Mouse (Mus musculus) hindbrain, postnatal 0 days (tissue): ENCODE results near the gene Itk. TPM values are rescaled to one million over a fixed set of nuclear protein-coding genes. Genes with fewer than 3 reads are reported as not detected.

Experiments
- ATAC-seq: fragments of 200-750 bp; cut with Nextera tagmentation; 2 replicates; pipeline ENCODE4 v1.8.0; 2017; ENCODE audit warnings: mild to moderate bottlenecking, moderate TSS enrichment, moderate library complexity
- DNase-seq: peaks from one replicate; pipeline ENCODE4 v3.0.0-alpha.2; 2015; ENCODE audit warnings: low spot score
- H3K27ac ChIP-seq: fragments of 300-500 bp; sonication (generic); 2 replicates; pipeline ENCODE4 v1.5.1; 2014; ENCODE audit warnings: mild to moderate bottlenecking
- H3K27me3 ChIP-seq: fragments of 300-500 bp; sonication (generic); 2 replicates; pipeline ENCODE4 v1.6.1; 2014; ENCODE audit warnings: low read length, mixed read lengths; ENCODE audit not compliant: insufficient read depth
- H3K36me3 ChIP-seq: fragments of 300-500 bp; sonication (generic); 2 replicates; pipeline ENCODE4 v1.6.1; 2014; ENCODE audit warnings: low read length, mixed read lengths; ENCODE audit not compliant: insufficient read depth
- H3K4me1 ChIP-seq: fragments of 300-500 bp; sonication (generic); 2 replicates; pipeline ENCODE4 v1.6.1; 2014; ENCODE audit warnings: antibody characterized with exemption, low read length, mixed read lengths; ENCODE audit not compliant: insufficient read depth
- H3K4me2 ChIP-seq: fragments of 300-500 bp; sonication (generic); 2 replicates; pipeline ENCODE4 v1.6.1; 2014; ENCODE audit warnings: low read depth, mild to moderate bottlenecking, low read length, moderate library complexity, mixed read lengths
- H3K4me3 ChIP-seq: fragments of 300-500 bp; sonication (generic); 2 replicates; pipeline ENCODE4 v1.5.1; 2014; ENCODE audit warnings: low read length
- H3K9ac ChIP-seq: fragments of 300-500 bp; sonication (generic); replicated peaks from 2 replicates; pipeline ENCODE4 v1.6.1; 2014; ENCODE audit warnings: mild to moderate bottlenecking, low read length, moderate library complexity, mixed read lengths
- H3K9me3 ChIP-seq: fragments of 300-500 bp; sonication (generic); 2 replicates; pipeline ENCODE4 v1.6.1; 2016; ENCODE audit warnings: low read length, mixed read lengths
- CTCF ChIP-seq: IDR thresholded peaks from 2 replicates; pipeline ENCODE4 v1.5.1; 2016; ENCODE audit warnings: antibody characterized with exemption, control low read depth, low read depth
- WGBS: fragments of 180-500 bp; shearing (Covaris S2); extraction: QIAGEN DNeasy Blood & Tissue Kit; methylation state at CpG from one replicate; pipeline ENCODE4 v1.1.7; 2014; 5-methylcytosine and 5-hydroxymethylcytosine counted together
- polyA plus RNA-seq: library from polyadenylated mRNA; unstranded; fragments of >200 nt; fragmentation: Nextera tagmentation; extraction: Ambion mirVana; gene quantifications from 2 replicates; pipeline ENCODE4 v1.2.1, GENCODE M21; 2015
- total RNA-seq: library from RNA; depleted of rRNA; stranded (reverse); fragments of >200 nt; gene quantifications from 2 replicates; pipeline ENCODE4 v1.2.3, GENCODE M21; 2014

Gene Itk
- total and polyA plus RNA-seq, 2 experiments from 2014 or later: 0.04 TPM; not detected in 1

- Histone ChIP-seq H3K4me2 (no peak overlapping the region), H3K36me3 (no peaks in the 10 kb centered on the region), H3K27me3 (no peaks in the 10 kb centered on the region), H3K4me3 (no peak overlapping the region), H3K9ac (no peak overlapping the region), H3K9me3 (no peaks in the 10 kb centered on the region), H3K27ac (no peak overlapping the region), H3K4me1 (no peaks in the 10 kb centered on the region)
- WGBS: 55% methylated on average over 5 of the region's 5 CpGs
- ATAC-seq: no peak
- no peak for TF ChIP-seq CTCF
- no peak for DNase-seq
Observed at GRCm38 (mm10) chr11:46343886-46344546, 45.3 kb downstream of the Itk start.

- H3K4me3 ChIP-seq: no peak overlapping the region
- DNase-seq (no peak), ATAC-seq (no peak)
- H3K36me3 ChIP-seq: no peaks in the 10 kb centered on the region
- TF ChIP-seq CTCF: no peak
- WGBS: 92% methylated on average over 4 of the region's 4 CpGs
- H3K4me1 ChIP-seq: no peaks in the 10 kb centered on the region
- no peak overlapping the region for H3K27ac ChIP-seq
- no peak overlapping the region for H3K4me2 ChIP-seq
- H3K9me3 ChIP-seq: no peaks in the 10 kb centered on the region
- no peaks in the 10 kb centered on the region for H3K27me3 ChIP-seq
- no peak overlapping the region for H3K9ac ChIP-seq
Observed at GRCm38 (mm10) chr11:46341960-46342359, 47.4 kb downstream of the Itk start.

GRCm38 (mm10) chr11:46336020-46336419 lies 53.3 kb downstream of the Itk start:
- ATAC-seq: no peak
- Histone ChIP-seq H3K9me3 (no peaks in the 10 kb centered on the region), H3K4me3 (no peak overlapping the region), H3K4me2 (no peak overlapping the region), H3K27ac (no peak overlapping the region), H3K4me1 (no peaks in the 10 kb centered on the region), H3K36me3 (no peaks in the 10 kb centered on the region), H3K9ac (no peak overlapping the region), H3K27me3 (no peaks in the 10 kb centered on the region)
- no peak for DNase-seq
- TF ChIP-seq CTCF: no peak
- WGBS: 95% methylated on average over 5 of the region's 5 CpGs

GRCm38 (mm10) chr11:46332217-46332616 lies 57.1 kb downstream of the Itk start:
- DNase-seq (no peak), ATAC-seq (no peak)
- Histone ChIP-seq H3K36me3 (no peaks in the 10 kb centered on the region), H3K9ac (no peak overlapping the region), H3K4me1 (no peaks in the 10 kb centered on the region), H3K27ac (no peak overlapping the region), H3K27me3 (no peaks in the 10 kb centered on the region), H3K9me3 (no peaks in the 10 kb centered on the region), H3K4me3 (no peak overlapping the region), H3K4me2 (no peak overlapping the region)
- no peak for TF ChIP-seq CTCF
- 93% methylated on average over 8 of the region's 8 CpGs for WGBS

- Histone ChIP-seq H3K4me2 (no peak overlapping the region), H3K27me3 (no peaks in the 10 kb centered on the region), H3K9ac (no peak overlapping the region), H3K4me1 (no peaks in the 10 kb centered on the region), H3K27ac (no peak overlapping the region), H3K9me3 (no peaks in the 10 kb centered on the region), H3K36me3 (no peaks in the 10 kb centered on the region), H3K4me3 (no peak overlapping the region)
- no peak for TF ChIP-seq CTCF
- 90% methylated on average over 16 of the region's 16 CpGs for WGBS
- ATAC-seq: no peak
- no peak for DNase-seq
Observed at GRCm38 (mm10) chr11:46326271-46327015, 62.9 kb downstream of the Itk start.

- Histone ChIP-seq H3K4me1 (no peaks in the 10 kb centered on the region), H3K9me3 (no peaks in the 10 kb centered on the region), H3K27me3 (no peaks in the 10 kb centered on the region), H3K9ac (no peak overlapping the region), H3K36me3 (no peaks in the 10 kb centered on the region), H3K4me2 (no peak overlapping the region), H3K27ac (no peak overlapping the region), H3K4me3 (no peak overlapping the region)
- WGBS: 80% methylated on average over 7 of the region's 7 CpGs
- no peak for TF ChIP-seq CTCF
- ATAC-seq (no peak), DNase-seq (no peak)
Observed at GRCm38 (mm10) chr11:46321559-46321958, 67.8 kb downstream of the Itk start.

- no peak overlapping the region for H3K4me3 ChIP-seq
- no peaks in the 10 kb centered on the region for H3K27me3 ChIP-seq
- H3K36me3 ChIP-seq: no peaks in the 10 kb centered on the region
- peaks cover 8% of the 10 kb centered on the region for H3K4me1 ChIP-seq
- DNase-seq: no peak
- ATAC-seq: no peak
- no peaks in the 10 kb centered on the region for H3K9me3 ChIP-seq
- TF ChIP-seq CTCF: no peak
- 62% methylated on average over 7 of the region's 7 CpGs for WGBS
- H3K27ac ChIP-seq: no peak overlapping the region
- no peak overlapping the region for H3K4me2 ChIP-seq
- H3K9ac ChIP-seq: no peak overlapping the region
Observed at GRCm38 (mm10) chr11:46314534-46314933, 74.8 kb downstream of the Itk start.
